Mouse (Mus musculus): ENCODE measurements around the gene Bcap31.
"Not testable (repeated sequence)": the region's sequence is repeated elsewhere in the genome, so short reads cannot be mapped to it uniquely, and the experiment has no call there.

Bcap31 gene

GRCm38 (mm10) chrX:73716109-73716661 lies at the start of gene Bcap31, which contains the start of gene Abcd1:
Gene Bcap31, minus strand, starts transcription at chrX:73716175.
Gene Abcd1, plus strand, starts transcription at chrX:73716597.
- peak; percentile 97 for DNase-seq (ENCODE audit: low spot score)

- no peak for DNase-seq (ENCODE audit: low spot score)
Observed at GRCm38 (mm10) chrX:73765311-73765710, 49.3 kb upstream of the Bcap31 start.

- no peak for DNase-seq (ENCODE audit: low spot score)
Observed at GRCm38 (mm10) chrX:73758611-73759290, 42.8 kb upstream of the Bcap31 start.

- DNase-seq (ENCODE audit: low spot score), result no peak
Observed at GRCm38 (mm10) chrX:73756334-73757140, 40.6 kb upstream of the Bcap31 start, which contains the start of gene Plxnb3. Gene Plxnb3, plus strand, starts transcription at chrX:73757090.

GRCm38 (mm10) chrX:73748977-73749376 lies 33.0 kb upstream of the Bcap31 start:
- DNase-seq (ENCODE audit: low spot score), result no peak

GRCm38 (mm10) chrX:73744774-73745481 lies 29.0 kb upstream of the Bcap31 start:
- no peak for DNase-seq (ENCODE audit: low spot score)

- DNase-seq (ENCODE audit: low spot score), result not testable (repeated sequence)
Observed at GRCm38 (mm10) chrX:73739841-73740240, 23.9 kb upstream of the Bcap31 start.

- DNase-seq (ENCODE audit: low spot score), result no peak
Observed at GRCm38 (mm10) chrX:73739151-73739550, 23.2 kb upstream of the Bcap31 start.

GRCm38 (mm10) chrX:73738155-73738554 lies 22.2 kb upstream of the Bcap31 start:
- DNase-seq (ENCODE audit: low spot score), result no peak

- no peak for DNase-seq (ENCODE audit: low spot score)
Observed at GRCm38 (mm10) chrX:73730908-73731307, 14.9 kb upstream of the Bcap31 start.

GRCm38 (mm10) chrX:73718686-73719362 lies 2.8 kb upstream of the Bcap31 start:
- peak; percentile 27 for DNase-seq (ENCODE audit: low spot score)

GRCm38 (mm10) chrX:73718271-73718670 lies 2.3 kb upstream of the Bcap31 start:
- DNase-seq (ENCODE audit: low spot score), result no peak

GRCm38 (mm10) chrX:73717667-73718066 lies 1.7 kb upstream of the Bcap31 start:
- DNase-seq (ENCODE audit: low spot score), result peak; percentile 14

- no peak for DNase-seq (ENCODE audit: low spot score)
Observed at GRCm38 (mm10) chrX:73716709-73717545, 952 bp upstream of the Bcap31 start.

GRCm38 (mm10) chrX:73715476-73716108 lies 383 bp downstream of the Bcap31 start:
- peak; percentile 30 for DNase-seq (ENCODE audit: low spot score)

GRCm38 (mm10) chrX:73700472-73700871 lies 15.5 kb downstream of the Bcap31 start:
- DNase-seq (ENCODE audit: low spot score), result peak; percentile 11

- peak; percentile 18 for DNase-seq (ENCODE audit: low spot score)
Observed at GRCm38 (mm10) chrX:73690917-73691629, 24.9 kb downstream of the Bcap31 start.

GRCm38 (mm10) chrX:73685629-73686028 lies 30.3 kb downstream of the Bcap31 start:
- DNase-seq (ENCODE audit: low spot score), result no peak

GRCm38 (mm10) chrX:73684978-73685377 lies 31.0 kb downstream of the Bcap31 start:
- no peak for DNase-seq (ENCODE audit: low spot score)

GRCm38 (mm10) chrX:73684156-73684555 lies 31.8 kb downstream of the Bcap31 start:
- DNase-seq (ENCODE audit: low spot score), result no peak
